Mouse (Mus musculus): Measurements from ENCODE around the gene Fggy. TPM values are rescaled to one million over a fixed set of nuclear protein-coding genes. Genes with fewer than 3 reads are reported as not detected.

The Fggy gene
- polyA plus RNA-seq, 1 experiment from 2014 or later = 9.3 TPM

- Histone ChIP-seq H3K4me1 (ENCODE audit: control insufficient read depth, insufficient read depth, low read length) (peaks cover 2% of the 10 kb centered on the region; the same call in 1 of the 2 replicates), H3K9me3 (ENCODE audit: control insufficient read depth, low read length) (no peaks in the 10 kb centered on the region), H3K36me3 (ENCODE audit: control insufficient read depth, insufficient read depth, low read length) (no peaks in the 10 kb centered on the region), H3K9ac (replicated peaks; ENCODE audit: low read depth, low read length) (no peak overlapping the region), H3K4me2 (ENCODE audit: low read depth, low read length) (no peak overlapping the region), H3K27me3 (ENCODE audit: control insufficient read depth, insufficient read depth, low read length) (no peaks in the 10 kb centered on the region), H3K4me3 (ENCODE audit: low read depth, low read length) (no peak overlapping the region), H3K27ac (ENCODE audit: low read depth, low read length) (no peak overlapping the region)
- 53% methylated on average over 2 of the region's 2 CpGs for WGBS
- ATAC-seq (ENCODE audit: low read depth) = no peak
Measured at GRCm38 (mm10) chr4:95787609-95788008, 230.3 kb downstream of the Fggy start.

DNA sequence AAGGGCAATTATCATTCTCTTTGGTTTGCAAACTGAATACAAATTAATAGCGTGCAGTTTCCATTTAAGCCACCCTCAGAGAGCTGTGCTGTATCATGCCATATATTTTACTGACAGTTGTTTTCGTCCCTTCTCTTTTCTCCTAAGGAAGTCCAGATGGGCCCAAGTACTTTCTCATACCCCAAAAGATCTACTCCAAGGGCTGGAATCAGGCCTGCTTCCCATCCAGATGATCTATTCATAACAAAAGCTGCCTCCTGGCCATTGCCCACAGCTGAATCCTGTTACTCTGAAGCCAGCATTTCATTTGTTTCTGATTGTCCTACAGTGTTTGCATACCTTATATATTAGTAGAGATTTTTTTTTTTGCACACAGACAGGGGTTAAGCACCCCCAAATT, 231.6 kb downstream of the Fggy start:
- no peaks in the 10 kb centered on the region for H3K9me3 ChIP-seq (ENCODE audit: control insufficient read depth, low read length)

DNA sequence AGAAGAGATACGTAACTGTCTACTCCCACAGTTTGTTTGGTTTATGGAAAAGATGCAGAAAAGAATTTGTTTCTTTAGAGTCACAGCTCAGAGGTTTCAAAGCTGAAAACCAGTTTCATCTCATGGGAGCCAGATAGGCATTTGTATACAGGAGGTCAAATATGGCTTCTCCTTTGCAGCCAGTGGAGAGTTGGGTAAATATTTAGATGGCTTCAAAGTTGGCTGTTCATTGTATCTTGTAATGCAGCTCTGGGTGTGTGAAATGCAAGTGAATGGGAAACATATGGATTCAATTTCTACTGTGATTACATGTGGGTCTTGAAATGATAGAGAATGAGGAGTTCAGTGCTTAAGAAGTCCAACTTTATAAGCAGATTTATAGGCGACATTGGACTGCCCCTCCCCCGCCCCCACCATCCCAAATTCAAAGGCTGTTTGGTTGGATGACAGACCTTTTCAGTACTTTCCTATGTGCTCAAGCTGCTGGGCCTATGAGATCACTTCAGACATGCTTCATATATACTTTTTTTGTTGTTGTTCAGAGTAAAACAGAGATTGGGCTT, 234.7 kb downstream of the Fggy start:
- Histone ChIP-seq H3K9me3 (ENCODE audit: control insufficient read depth, low read length) (no peaks in the 10 kb centered on the region), H3K27ac (ENCODE audit: low read depth, low read length) (no peak overlapping the region), H3K27me3 (ENCODE audit: control insufficient read depth, insufficient read depth, low read length) (no peaks in the 10 kb centered on the region), H3K4me1 (ENCODE audit: control insufficient read depth, insufficient read depth, low read length) (peaks cover 2% of the 10 kb centered on the region; the same call in 1 of the 2 replicates), H3K9ac (replicated peaks; ENCODE audit: low read depth, low read length) (no peak overlapping the region), H3K4me2 (ENCODE audit: low read depth, low read length) (no peak overlapping the region), H3K36me3 (ENCODE audit: control insufficient read depth, insufficient read depth, low read length) (no peaks in the 10 kb centered on the region), H3K4me3 (ENCODE audit: low read depth, low read length) (no peak overlapping the region)
- WGBS = 84% methylated on average over 3 of the region's 3 CpGs
- ATAC-seq (ENCODE audit: low read depth) = no peak

More for the DNA sequence above, 231.6 kb downstream of the Fggy start:
- Histone ChIP-seq H3K4me3 (ENCODE audit: low read depth, low read length) (no peak overlapping the region), H3K9ac (replicated peaks; ENCODE audit: low read depth, low read length) (no peak overlapping the region), H3K4me1 (ENCODE audit: control insufficient read depth, insufficient read depth, low read length) (peaks cover 2% of the 10 kb centered on the region; the same call in 1 of the 2 replicates), H3K4me2 (ENCODE audit: low read depth, low read length) (no peak overlapping the region), H3K27ac (ENCODE audit: low read depth, low read length) (no peak overlapping the region), H3K27me3 (ENCODE audit: control insufficient read depth, insufficient read depth, low read length) (no peaks in the 10 kb centered on the region), H3K36me3 (ENCODE audit: control insufficient read depth, insufficient read depth, low read length) (no peaks in the 10 kb centered on the region)
- ATAC-seq (ENCODE audit: low read depth) = no peak
- WGBS = 14% methylated on average over 2 of the region's 2 CpGs

GRCm38 (mm10) chr4:95793647-95794328, 236.5 kb downstream of the Fggy start:
- Histone ChIP-seq H3K27ac (ENCODE audit: low read depth, low read length) (no peak overlapping the region), H3K4me2 (ENCODE audit: low read depth, low read length) (no peak overlapping the region), H3K9me3 (ENCODE audit: control insufficient read depth, low read length) (no peaks in the 10 kb centered on the region), H3K27me3 (ENCODE audit: control insufficient read depth, insufficient read depth, low read length) (no peaks in the 10 kb centered on the region), H3K4me3 (ENCODE audit: low read depth, low read length) (no peak overlapping the region), H3K4me1 (ENCODE audit: control insufficient read depth, insufficient read depth, low read length) (peaks cover under 1% of the 10 kb centered on the region; the same call in 1 of the 2 replicates), H3K36me3 (ENCODE audit: control insufficient read depth, insufficient read depth, low read length) (no peaks in the 10 kb centered on the region), H3K9ac (replicated peaks; ENCODE audit: low read depth, low read length) (no peak overlapping the region)
- WGBS = 36% methylated on average over 7 of the region's 7 CpGs
- ATAC-seq (ENCODE audit: low read depth) = 0 out of 2 replicates have a peak, but pooled peaks have one; percentile 60

- Histone ChIP-seq H3K4me3 (ENCODE audit: low read depth, low read length) (no peak overlapping the region), H3K9me3 (ENCODE audit: control insufficient read depth, low read length) (no peaks in the 10 kb centered on the region), H3K36me3 (ENCODE audit: control insufficient read depth, insufficient read depth, low read length) (no peaks in the 10 kb centered on the region), H3K27me3 (ENCODE audit: control insufficient read depth, insufficient read depth, low read length) (no peaks in the 10 kb centered on the region), H3K27ac (ENCODE audit: low read depth, low read length) (no peak overlapping the region), H3K4me2 (ENCODE audit: low read depth, low read length) (no peak overlapping the region), H3K4me1 (ENCODE audit: control insufficient read depth, insufficient read depth, low read length) (no peaks in the 10 kb centered on the region), H3K9ac (replicated peaks; ENCODE audit: low read depth, low read length) (no peak overlapping the region)
- 78% methylated on average over 6 of the region's 6 CpGs for WGBS
- ATAC-seq (ENCODE audit: low read depth) = no peak
Measured at GRCm38 (mm10) chr4:95794651-95795050, 237.3 kb downstream of the Fggy start.

GRCm38 (mm10) chr4:95795283-95795682, 238.0 kb downstream of the Fggy start:
- Histone ChIP-seq H3K27ac (ENCODE audit: low read depth, low read length) (no peak overlapping the region), H3K27me3 (ENCODE audit: control insufficient read depth, insufficient read depth, low read length) (no peaks in the 10 kb centered on the region), H3K36me3 (ENCODE audit: control insufficient read depth, insufficient read depth, low read length) (no peaks in the 10 kb centered on the region), H3K4me2 (ENCODE audit: low read depth, low read length) (no peak overlapping the region), H3K9me3 (ENCODE audit: control insufficient read depth, low read length) (no peaks in the 10 kb centered on the region), H3K4me3 (ENCODE audit: low read depth, low read length) (no peak overlapping the region), H3K4me1 (ENCODE audit: control insufficient read depth, insufficient read depth, low read length) (no peaks in the 10 kb centered on the region), H3K9ac (replicated peaks; ENCODE audit: low read depth, low read length) (no peak overlapping the region)
- no peak for ATAC-seq (ENCODE audit: low read depth)
- 81% methylated on average over 2 of the region's 2 CpGs for WGBS

- no peak; the same call in 1 of the 2 replicates for ATAC-seq (ENCODE audit: low read depth)
- Histone ChIP-seq H3K27ac (ENCODE audit: low read depth, low read length) (no peak overlapping the region), H3K4me3 (ENCODE audit: low read depth, low read length) (no peak overlapping the region), H3K36me3 (ENCODE audit: control insufficient read depth, insufficient read depth, low read length) (no peaks in the 10 kb centered on the region), H3K4me2 (ENCODE audit: low read depth, low read length) (no peak overlapping the region), H3K9ac (replicated peaks; ENCODE audit: low read depth, low read length) (no peak overlapping the region), H3K4me1 (ENCODE audit: control insufficient read depth, insufficient read depth, low read length) (no peaks in the 10 kb centered on the region), H3K27me3 (ENCODE audit: control insufficient read depth, insufficient read depth, low read length) (no peaks in the 10 kb centered on the region), H3K9me3 (ENCODE audit: control insufficient read depth, low read length) (no peaks in the 10 kb centered on the region)
- WGBS = 44% methylated on average over 2 of the region's 2 CpGs
Measured at GRCm38 (mm10) chr4:95819650-95820049, 262.3 kb downstream of the Fggy start.

GRCm38 (mm10) chr4:95821906-95822579, 264.7 kb downstream of the Fggy start:
- no peaks in the 10 kb centered on the region for H3K9me3 ChIP-seq (ENCODE audit: control insufficient read depth, low read length)
- no peak overlapping the region for H3K4me2 ChIP-seq (ENCODE audit: low read depth, low read length)
- H3K27ac ChIP-seq (ENCODE audit: low read depth, low read length) = no peak overlapping the region
- no peak for ATAC-seq (ENCODE audit: low read depth)
- no peak overlapping the region for H3K4me3 ChIP-seq (ENCODE audit: low read depth, low read length)
- H3K27me3 ChIP-seq (ENCODE audit: control insufficient read depth, insufficient read depth, low read length) = no peaks in the 10 kb centered on the region
- no peaks in the 10 kb centered on the region for H3K4me1 ChIP-seq (ENCODE audit: control insufficient read depth, insufficient read depth, low read length)
- no peaks in the 10 kb centered on the region for H3K36me3 ChIP-seq (ENCODE audit: control insufficient read depth, insufficient read depth, low read length)
- no peak overlapping the region for H3K9ac ChIP-seq (replicated peaks; ENCODE audit: low read depth, low read length)
- WGBS = 67% methylated on average over 3 of the region's 3 CpGs

GRCm38 (mm10) chr4:95828164-95828563, 270.9 kb downstream of the Fggy start:
- Histone ChIP-seq H3K4me1 (ENCODE audit: control insufficient read depth, insufficient read depth, low read length) (no peaks in the 10 kb centered on the region), H3K9me3 (ENCODE audit: control insufficient read depth, low read length) (no peaks in the 10 kb centered on the region), H3K4me3 (ENCODE audit: low read depth, low read length) (no peak overlapping the region), H3K27me3 (ENCODE audit: control insufficient read depth, insufficient read depth, low read length) (no peaks in the 10 kb centered on the region), H3K4me2 (ENCODE audit: low read depth, low read length) (no peak overlapping the region), H3K9ac (replicated peaks; ENCODE audit: low read depth, low read length) (no peak overlapping the region), H3K27ac (ENCODE audit: low read depth, low read length) (no peak overlapping the region), H3K36me3 (ENCODE audit: control insufficient read depth, insufficient read depth, low read length) (no peaks in the 10 kb centered on the region)
- 94% methylated on average over 4 of the region's 4 CpGs for WGBS
- ATAC-seq (ENCODE audit: low read depth) = no peak

Measured in neural tube, embryonic 14.5 days (tissue).